Mouse (Mus musculus): ENCODE results near the gene Inhbb.

DNA sequence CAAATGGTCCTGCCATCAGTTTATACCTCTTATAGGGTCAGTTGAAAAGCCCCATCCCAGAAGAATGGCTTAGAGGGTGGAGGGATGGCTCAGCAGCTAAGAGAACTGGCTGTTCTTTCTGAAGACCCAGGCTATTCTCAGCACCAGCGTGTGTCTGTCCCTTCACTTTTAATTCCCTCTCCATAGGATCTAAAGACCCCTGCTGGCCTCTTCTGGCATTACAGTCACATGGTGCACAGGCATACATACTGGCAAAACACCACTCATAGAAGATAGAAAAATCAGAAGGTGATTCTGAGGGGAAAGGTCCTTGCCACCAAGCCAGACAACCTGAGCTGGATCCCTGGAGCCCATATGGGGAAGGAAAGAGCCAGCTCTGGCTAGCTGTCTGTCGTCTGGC lies 41.3 kb upstream of the Inhbb start:
- peak; percentile 24; the same call in 1 of the 2 replicates for TF ChIP-seq CTCF (IDR thresholded peaks at IDR 0.05; ENCODE audit: extremely low read depth, insufficient read depth, low read length)
- TF ChIP-seq POLR2A (IDR thresholded peaks at IDR 0.05; ENCODE audit: extremely low read depth, insufficient read depth, low read length): no peak
